Mouse (Mus musculus) fat pad, adult 2 months (tissue): Measurements from ENCODE around the gene Ankdd1a.

Experiments used
- DNase-seq: peaks from one replicate; pipeline ENCODE4 v3.0.0-alpha.2; 2011; ENCODE audit warnings: low read depth, low spot score; ENCODE audit errors: extremely low read depth

The Ankdd1a gene

DNA sequence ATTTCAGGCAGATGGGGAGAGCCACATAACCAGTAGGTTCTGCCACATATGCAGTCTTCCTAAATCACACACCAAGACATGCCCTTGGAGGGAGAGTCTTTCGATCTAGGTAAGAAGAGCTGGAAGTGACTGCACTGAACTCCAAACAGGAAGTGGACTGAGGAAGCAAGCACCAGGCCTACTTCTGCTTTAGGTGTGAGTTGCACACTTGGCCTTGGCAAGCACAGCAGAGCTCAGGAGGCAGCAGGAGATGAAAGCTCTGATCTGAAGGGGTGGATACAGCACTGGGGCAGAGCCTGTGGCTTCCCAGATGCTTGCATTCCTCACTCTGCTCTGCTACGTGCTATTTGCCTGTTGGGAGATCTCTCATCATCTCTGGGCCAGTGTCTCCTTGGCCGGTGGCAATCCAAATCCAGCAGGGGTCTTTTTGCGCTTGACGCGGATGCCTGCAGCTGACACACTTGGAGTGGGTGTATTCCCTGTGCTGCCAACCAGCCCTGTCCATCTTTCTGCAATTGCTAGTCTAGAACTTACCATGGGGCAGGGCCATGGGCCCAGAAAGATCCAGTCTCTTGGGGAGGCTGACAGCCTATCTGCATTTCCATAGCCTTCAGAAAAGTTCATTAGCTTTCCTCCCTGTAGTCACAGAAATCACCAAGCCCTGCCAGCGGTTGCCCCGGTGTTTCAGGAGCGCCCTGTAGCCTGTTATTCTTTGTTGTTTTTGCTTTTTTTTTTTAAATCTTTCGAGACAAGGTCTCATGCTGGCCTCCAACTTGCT is 25.8 kb upstream of the Ankdd1a start:
- no peak for DNase-seq

DNA sequence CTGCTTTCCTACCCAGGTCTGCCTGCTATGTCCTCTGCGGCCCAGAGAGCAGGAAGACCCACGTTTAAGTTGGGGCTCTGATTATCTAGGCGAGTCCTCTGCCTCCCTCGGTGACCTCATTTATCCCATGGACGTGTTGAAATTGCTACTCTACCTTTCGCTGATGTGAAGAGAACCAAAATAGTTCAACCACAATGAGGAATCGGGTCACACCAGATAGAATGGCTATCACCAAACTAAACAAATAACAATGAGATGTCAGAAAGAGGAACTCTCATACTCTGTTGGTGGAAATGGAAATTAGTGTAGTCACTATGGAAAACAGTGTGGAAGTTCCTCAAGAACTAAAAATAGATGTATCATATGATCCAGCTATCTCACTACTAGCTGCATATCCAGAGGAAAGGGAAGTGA is 22.1 kb upstream of the Ankdd1a start:
- no peak for DNase-seq

- DNase-seq, result no peak
Observed at GRCm38 (mm10) chr9:65541126-65542068, 21.4 kb upstream of the Ankdd1a start.

- no peak for DNase-seq
Observed at GRCm38 (mm10) chr9:65539697-65540096, 19.7 kb upstream of the Ankdd1a start.

DNA sequence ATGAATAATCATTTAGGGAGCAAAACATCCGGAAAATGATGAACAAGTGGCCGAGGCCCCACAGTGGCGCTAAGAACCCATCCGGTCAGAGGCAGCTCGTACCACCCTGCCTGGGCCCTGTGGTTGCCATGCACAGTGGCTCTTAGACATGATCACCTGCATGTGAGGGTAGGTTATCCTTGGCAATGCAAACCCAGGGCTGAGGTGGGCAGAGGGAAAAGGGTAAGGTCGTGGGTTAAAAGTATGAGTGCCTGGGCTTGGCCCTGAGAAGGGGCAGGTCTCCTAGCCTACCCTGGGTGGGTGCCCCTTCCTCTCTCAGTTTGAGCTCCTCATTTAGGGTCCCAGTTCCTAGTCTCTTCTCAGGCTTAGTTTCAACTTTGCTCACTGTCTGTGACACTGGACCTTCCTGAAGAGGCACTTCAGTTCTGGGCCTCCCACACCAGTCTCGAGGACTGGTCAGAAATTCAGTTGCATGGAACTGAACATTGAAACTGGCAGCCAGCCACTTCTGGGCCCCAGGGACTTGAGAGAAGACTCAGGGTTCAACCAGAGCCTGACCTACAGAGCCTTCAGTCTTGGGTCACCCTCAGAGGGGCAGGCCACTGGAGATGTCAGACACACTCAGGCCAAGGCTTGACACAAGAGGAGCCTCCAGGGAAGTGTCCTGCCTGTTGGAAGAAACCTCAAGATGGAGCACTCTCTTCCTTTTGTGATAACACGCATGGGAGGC is 18.1 kb upstream of the Ankdd1a start:
- DNase-seq, result no peak

- DNase-seq, result no peak
Observed at GRCm38 (mm10) chr9:65536491-65536890, 16.5 kb upstream of the Ankdd1a start.

DNA sequence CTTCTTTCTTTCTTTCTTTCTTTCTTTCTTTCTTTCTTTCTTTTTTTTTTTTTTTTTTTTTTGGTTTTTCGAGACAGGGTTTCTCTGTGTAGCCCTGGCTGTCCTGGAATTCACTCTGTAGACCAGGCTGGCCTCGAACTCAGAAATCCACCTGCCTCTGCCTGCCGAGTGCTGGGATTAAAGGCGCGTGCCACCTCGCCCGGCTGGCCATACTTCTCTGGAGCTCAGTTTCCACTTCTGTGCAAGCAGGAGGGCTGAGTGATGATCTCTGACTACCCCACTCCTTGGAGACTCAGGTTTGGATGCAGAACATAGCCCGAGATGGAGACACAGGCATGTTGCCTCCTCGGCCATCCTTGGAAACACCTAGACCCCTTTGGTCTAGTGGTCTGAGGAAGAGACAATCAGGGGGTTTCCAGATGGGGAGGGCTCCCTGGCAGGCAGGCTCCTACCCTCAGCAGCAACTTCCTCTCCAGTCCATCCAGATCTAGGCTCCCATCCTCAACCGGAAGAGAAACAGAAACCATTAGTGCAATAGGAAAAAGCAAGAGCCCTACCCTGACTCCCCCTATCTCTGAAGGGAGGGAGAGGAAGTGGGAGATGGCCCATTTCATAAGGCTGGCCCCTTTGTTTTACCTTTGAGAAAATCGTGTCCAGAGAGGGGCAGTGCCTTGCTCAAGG is 15.9 kb upstream of the Ankdd1a start:
- DNase-seq, result no peak

DNA sequence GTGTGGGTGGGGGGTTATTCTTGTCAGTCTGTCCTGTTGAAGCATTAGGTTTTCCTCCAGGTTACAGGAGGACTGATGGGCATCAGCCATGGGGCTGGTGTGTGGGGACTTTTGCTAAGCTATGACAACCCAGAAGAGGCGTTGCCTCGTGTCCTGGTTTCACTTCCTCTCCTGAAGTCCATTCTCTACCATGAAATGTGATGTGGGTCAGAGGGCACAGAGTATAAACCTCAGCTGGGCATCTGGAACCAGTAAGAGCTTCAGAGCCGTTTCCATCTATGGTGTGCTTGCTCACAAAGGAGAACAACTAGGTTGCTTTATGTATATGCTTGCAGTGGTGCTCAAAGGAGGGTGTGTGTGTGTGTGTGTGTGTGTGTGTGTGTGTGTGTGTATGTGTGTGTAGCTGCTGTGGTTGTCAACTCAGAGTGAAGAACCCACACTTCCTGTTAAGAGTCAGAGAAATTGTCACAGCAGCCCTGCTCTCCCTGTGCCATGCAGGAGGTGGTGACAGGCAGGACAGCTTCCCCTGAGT is 15.3 kb upstream of the Ankdd1a start:
- DNase-seq, result no peak

- DNase-seq, result no peak
Observed at GRCm38 (mm10) chr9:65534111-65534510, 14.1 kb upstream of the Ankdd1a start.

DNA sequence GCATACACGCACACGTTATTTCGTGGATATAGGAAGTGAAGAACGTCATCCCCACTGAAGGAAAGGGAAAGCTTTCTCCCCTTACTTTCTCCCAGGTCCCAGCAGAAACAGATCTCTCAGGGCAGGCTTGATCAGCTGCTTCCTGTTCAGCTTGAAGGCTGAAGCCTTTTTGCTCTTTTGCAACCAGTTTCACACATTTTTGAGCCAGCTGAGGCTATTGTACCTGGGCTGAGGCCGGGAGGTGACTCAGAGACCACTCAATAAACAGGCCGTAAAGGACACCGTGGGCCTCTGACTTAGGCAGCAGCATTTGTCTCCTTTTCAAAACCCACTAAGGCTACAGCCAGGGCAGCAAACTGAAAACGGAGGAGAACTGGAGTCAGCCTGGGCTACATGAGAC is 13.0 kb upstream of the Ankdd1a start:
- no peak for DNase-seq

DNA sequence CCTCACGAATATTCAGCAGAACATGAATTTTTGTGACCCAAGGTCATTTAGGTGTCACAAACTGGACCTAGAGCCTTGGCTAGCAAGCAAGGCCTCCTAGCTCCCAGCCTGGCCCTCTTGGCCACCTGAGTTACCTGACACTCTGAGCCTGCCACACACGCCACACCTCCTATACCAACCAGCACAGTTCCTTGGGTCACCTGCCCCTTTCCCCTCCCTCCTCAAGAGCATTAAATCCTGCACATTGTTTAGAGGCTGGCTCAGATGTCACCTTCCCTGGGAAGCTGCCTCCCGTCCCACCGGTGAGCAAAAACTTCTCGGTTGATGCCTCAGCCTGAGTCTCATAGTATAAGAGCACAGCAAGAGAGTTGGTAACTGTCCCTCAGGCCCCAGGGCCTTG is 11.3 kb upstream of the Ankdd1a start:
- DNase-seq, result no peak

DNA sequence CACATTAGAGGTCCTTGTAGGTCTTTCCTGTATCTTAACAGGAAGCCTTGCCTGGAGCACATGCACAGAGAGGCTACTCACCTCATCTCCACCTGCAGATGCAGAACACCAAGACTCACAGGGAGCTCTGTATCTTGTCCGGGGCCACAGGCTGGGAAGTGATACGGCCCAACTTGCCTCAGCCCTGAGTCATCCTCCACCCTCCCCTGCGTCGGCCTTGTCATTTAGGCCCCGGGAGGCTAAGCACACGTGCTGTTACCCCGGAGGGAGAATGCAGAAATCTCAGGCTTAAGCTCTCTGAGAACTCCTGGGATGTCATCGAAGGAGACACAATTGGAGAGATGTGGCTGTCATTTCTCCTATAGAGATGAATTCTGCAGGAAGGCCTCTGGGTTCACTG is 9.7 kb upstream of the Ankdd1a start:
- no peak for DNase-seq

- no peak for DNase-seq
Observed at GRCm38 (mm10) chr9:65528417-65529038, 8.5 kb upstream of the Ankdd1a start.

GRCm38 (mm10) chr9:65525445-65526195 is 5.6 kb upstream of the Ankdd1a start:
- no peak for DNase-seq

GRCm38 (mm10) chr9:65523611-65524364 is 3.8 kb upstream of the Ankdd1a start:
- no peak for DNase-seq

- DNase-seq, result no peak
Observed at GRCm38 (mm10) chr9:65520505-65520876, 498 bp upstream of the Ankdd1a start.

DNA sequence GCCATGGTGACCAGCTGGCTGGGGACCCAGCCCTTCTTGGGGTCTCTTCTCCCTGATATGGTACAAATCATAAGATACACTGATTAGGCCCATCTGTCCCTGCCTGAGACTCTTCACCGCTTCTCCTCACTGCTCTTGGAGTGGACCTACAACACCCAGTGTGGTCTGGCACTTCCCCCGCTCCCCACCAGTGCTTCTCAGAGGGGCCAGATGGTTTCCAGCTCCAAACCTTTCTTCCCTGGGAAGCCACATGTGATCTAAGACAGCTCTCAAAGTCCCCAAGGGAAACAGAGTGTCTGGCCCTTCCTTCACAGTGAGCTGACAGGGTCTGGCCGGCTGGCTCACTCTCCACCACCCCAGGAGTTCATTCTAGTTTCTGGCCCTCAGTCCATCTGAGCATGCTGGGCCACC is 5.1 kb downstream of the Ankdd1a start:
- no peak for DNase-seq

DNA sequence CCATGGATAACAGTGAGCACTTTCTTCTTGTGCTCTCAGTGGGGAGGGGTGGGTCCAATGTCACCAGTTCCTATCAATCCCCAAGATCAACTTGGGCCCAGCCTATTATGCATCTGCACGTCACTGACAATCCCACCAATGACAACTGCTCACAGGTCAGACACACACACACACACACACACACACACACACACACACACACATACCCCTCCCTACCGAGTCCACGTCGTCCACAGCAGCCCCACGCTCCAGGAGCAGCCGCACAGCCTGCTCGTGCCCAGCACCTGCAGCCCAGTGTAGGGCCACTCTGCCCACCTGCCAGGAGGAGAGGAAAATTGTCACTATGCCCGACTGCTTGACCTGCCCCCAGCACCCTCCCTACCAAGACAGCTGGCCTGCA is 5.6 kb downstream of the Ankdd1a start:
- no peak for DNase-seq

DNA sequence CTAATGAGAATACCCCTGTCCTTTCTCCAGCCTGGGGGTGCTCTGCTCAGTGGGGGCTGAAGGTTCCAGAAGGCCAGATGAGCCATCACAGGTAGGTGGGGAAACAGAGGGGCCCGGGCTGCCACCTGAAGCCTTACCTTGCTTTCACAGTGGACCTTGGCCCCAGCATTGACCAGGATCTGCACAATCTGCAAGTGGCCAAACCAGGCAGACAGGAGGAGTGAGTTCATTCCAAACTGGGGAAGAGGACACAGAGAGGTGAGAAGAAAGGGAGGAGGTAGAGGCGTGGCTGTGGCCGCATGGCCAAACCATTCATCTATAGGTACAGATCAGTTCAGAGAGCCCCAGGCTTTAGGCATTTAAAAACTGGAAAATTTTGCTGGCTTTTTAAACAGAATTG is 7.5 kb downstream of the Ankdd1a start:
- DNase-seq, result no peak
